Mouse (Mus musculus) hindbrain, postnatal 0 days (tissue): ENCODE results near the gene Olfr610. TPM values are rescaled to one million over a fixed set of nuclear protein-coding genes. Genes with fewer than 3 reads are reported as not detected.

Experiments used
- ATAC-seq: fragments of 200-750 bp; cut with Nextera tagmentation; 2 replicates; pipeline ENCODE4 v1.8.0; 2017; ENCODE audit warnings: mild to moderate bottlenecking, moderate TSS enrichment, moderate library complexity
- DNase-seq: peaks from one replicate; pipeline ENCODE4 v3.0.0-alpha.2; 2015; ENCODE audit warnings: low spot score
- H3K27ac ChIP-seq: fragments of 300-500 bp; sonication (generic); 2 replicates; pipeline ENCODE4 v1.5.1; 2014; ENCODE audit warnings: mild to moderate bottlenecking
- H3K27me3 ChIP-seq: fragments of 300-500 bp; sonication (generic); 2 replicates; pipeline ENCODE4 v1.6.1; 2014; ENCODE audit warnings: low read length, mixed read lengths; ENCODE audit not compliant: insufficient read depth
- H3K36me3 ChIP-seq: fragments of 300-500 bp; sonication (generic); 2 replicates; pipeline ENCODE4 v1.6.1; 2014; ENCODE audit warnings: low read length, mixed read lengths; ENCODE audit not compliant: insufficient read depth
- H3K4me1 ChIP-seq: fragments of 300-500 bp; sonication (generic); 2 replicates; pipeline ENCODE4 v1.6.1; 2014; ENCODE audit warnings: antibody characterized with exemption, low read length, mixed read lengths; ENCODE audit not compliant: insufficient read depth
- H3K4me2 ChIP-seq: fragments of 300-500 bp; sonication (generic); 2 replicates; pipeline ENCODE4 v1.6.1; 2014; ENCODE audit warnings: low read depth, mild to moderate bottlenecking, low read length, moderate library complexity, mixed read lengths
- H3K4me3 ChIP-seq: fragments of 300-500 bp; sonication (generic); 2 replicates; pipeline ENCODE4 v1.5.1; 2014; ENCODE audit warnings: low read length
- H3K9ac ChIP-seq: fragments of 300-500 bp; sonication (generic); replicated peaks from 2 replicates; pipeline ENCODE4 v1.6.1; 2014; ENCODE audit warnings: mild to moderate bottlenecking, low read length, moderate library complexity, mixed read lengths
- H3K9me3 ChIP-seq: fragments of 300-500 bp; sonication (generic); 2 replicates; pipeline ENCODE4 v1.6.1; 2016; ENCODE audit warnings: low read length, mixed read lengths
- CTCF ChIP-seq: IDR thresholded peaks from 2 replicates; pipeline ENCODE4 v1.5.1; 2016; ENCODE audit warnings: antibody characterized with exemption, control low read depth, low read depth
- WGBS: fragments of 180-500 bp; shearing (Covaris S2); extraction: QIAGEN DNeasy Blood & Tissue Kit; methylation state at CpG from one replicate; pipeline ENCODE4 v1.1.7; 2014; 5-methylcytosine and 5-hydroxymethylcytosine counted together
- polyA plus RNA-seq: library from polyadenylated mRNA; unstranded; fragments of >200 nt; fragmentation: Nextera tagmentation; extraction: Ambion mirVana; gene quantifications from 2 replicates; pipeline ENCODE4 v1.2.1, GENCODE M21; 2015
- total RNA-seq: library from RNA; depleted of rRNA; stranded (reverse); fragments of >200 nt; gene quantifications from 2 replicates; pipeline ENCODE4 v1.2.3, GENCODE M21; 2014; rRNA removed

The Olfr610 gene
- total and polyA plus RNA-seq, 2 experiments from 2014 or later = not detected

DNA sequence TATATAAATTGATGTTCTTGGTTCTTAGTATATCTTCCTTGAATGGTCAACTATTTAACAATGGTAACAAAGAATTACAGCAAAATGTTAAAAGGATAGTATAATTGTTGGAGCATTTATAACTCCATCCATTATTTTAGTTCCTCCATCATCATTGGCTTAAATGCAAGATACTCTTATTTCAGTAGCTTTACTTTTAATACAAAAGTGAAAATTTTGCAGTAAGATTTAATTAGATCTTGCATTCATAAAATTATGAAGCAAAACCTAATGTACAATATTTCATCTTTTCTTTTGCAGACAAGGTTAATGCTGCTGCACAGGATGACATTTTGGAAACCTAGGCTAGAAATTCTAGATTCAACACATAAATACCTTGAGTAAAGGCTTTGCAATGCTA is 42.3 kb downstream of the Olfr610 start, which contains the start of gene Olfr608:
Olfr608 (plus strand) TSS at position 301 of the 400 bp plus-strand sequence.
- H3K27ac ChIP-seq = no peak within 1 kb of the TSS
- H3K4me2 ChIP-seq = no peak within 1 kb of the TSS
- no peak for DNase-seq
- no peaks in the 10 kb centered on the region for H3K27me3 ChIP-seq
- H3K36me3 ChIP-seq = no peaks in the 10 kb centered on the region
- no peaks in the 10 kb centered on the region for H3K4me1 ChIP-seq
- no peak for ATAC-seq
- H3K9ac ChIP-seq = no peak within 1 kb of the TSS
- no peaks in the 10 kb centered on the region for H3K9me3 ChIP-seq
- TF ChIP-seq CTCF = no peak
- no peak within 1 kb of the TSS for H3K4me3 ChIP-seq

DNA sequence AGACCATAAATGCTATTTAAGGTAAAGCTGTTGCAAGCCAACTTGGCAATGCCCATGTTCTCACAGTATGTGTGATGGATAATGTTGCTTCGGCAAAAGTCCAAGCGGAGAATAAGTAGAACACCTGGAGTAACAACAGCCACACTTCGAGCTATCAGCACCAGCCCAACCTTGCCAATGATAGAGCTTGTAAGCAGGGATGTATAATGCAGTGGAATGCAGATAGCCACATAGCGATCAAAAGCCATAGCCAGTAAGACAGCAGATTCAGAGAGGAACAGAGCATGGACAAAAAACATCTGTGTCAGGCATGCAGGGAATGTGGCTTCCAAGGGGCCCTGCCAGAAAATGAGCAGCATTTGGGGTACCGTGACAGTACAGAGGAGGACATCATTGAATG is 51.3 kb downstream of the Olfr610 start:
- Histone ChIP-seq H3K27ac (no peak overlapping the region), H3K4me3 (no peak overlapping the region), H3K9me3 (no peaks in the 10 kb centered on the region), H3K27me3 (no peaks in the 10 kb centered on the region), H3K36me3 (no peaks in the 10 kb centered on the region), H3K4me2 (no peak overlapping the region), H3K4me1 (no peaks in the 10 kb centered on the region), H3K9ac (no peak overlapping the region)
- no peak for DNase-seq
- no peak for ATAC-seq
- no peak for TF ChIP-seq CTCF
- 87% methylated on average over 5 of the region's 5 CpGs for WGBS

Other genes with a start within 250 kb of the Olfr610 start
- gene Olfr596, start 206.5 kb downstream of the Olfr610 start, total RNA-seq = not detected in 2 replicates
- gene Olfr596, start 206.5 kb downstream of the Olfr610 start, polyA plus RNA-seq = not detected in 2 replicates
- not detected in 2 replicates for gene Olfr597, start 195.8 kb downstream of the Olfr610 start, total RNA-seq
- gene Olfr597, start 195.8 kb downstream of the Olfr610 start, polyA plus RNA-seq = not detected in 2 replicates
- gene Olfr598, start 188.6 kb downstream of the Olfr610 start, total RNA-seq = not detected in 2 replicates
- gene Olfr598, start 188.6 kb downstream of the Olfr610 start, polyA plus RNA-seq = not detected in 2 replicates
- not detected in 2 replicates for gene Olfr599, start 176.2 kb downstream of the Olfr610 start, total RNA-seq
- gene Olfr599, start 176.2 kb downstream of the Olfr610 start, polyA plus RNA-seq = not detected in 2 replicates
- gene Olfr600, start 162.5 kb downstream of the Olfr610 start, total RNA-seq = not detected in 2 replicates
- not detected in 2 replicates for gene Olfr600, start 162.5 kb downstream of the Olfr610 start, polyA plus RNA-seq
- not detected in 2 replicates for gene Olfr601, start 149.5 kb downstream of the Olfr610 start, total RNA-seq
- not detected in 2 replicates for gene Olfr601, start 149.5 kb downstream of the Olfr610 start, polyA plus RNA-seq
- gene Olfr603, start 125.9 kb downstream of the Olfr610 start, total RNA-seq = not detected in 2 replicates
- not detected in 2 replicates for gene Olfr603, start 125.9 kb downstream of the Olfr610 start, polyA plus RNA-seq
- not detected in 2 replicates for gene Usp17lc, start 97.0 kb downstream of the Olfr610 start, total RNA-seq
- gene Usp17lc, start 97.0 kb downstream of the Olfr610 start, polyA plus RNA-seq = not detected in 2 replicates
- not detected in 2 replicates for gene Olfr605, start 66.7 kb downstream of the Olfr610 start, total RNA-seq
- not detected in 2 replicates for gene Olfr605, start 66.7 kb downstream of the Olfr610 start, polyA plus RNA-seq
- not detected in 2 replicates for gene Olfr606, start 63.1 kb downstream of the Olfr610 start, total RNA-seq
- gene Olfr606, start 63.1 kb downstream of the Olfr610 start, polyA plus RNA-seq = not detected in 2 replicates
- gene Olfr607, start 48.0 kb downstream of the Olfr610 start, total RNA-seq = not detected in 2 replicates
- gene Olfr607, start 48.0 kb downstream of the Olfr610 start, polyA plus RNA-seq = not detected in 2 replicates
- not detected in 2 replicates for gene Olfr608, start 42.2 kb downstream of the Olfr610 start, total RNA-seq
- gene Olfr608, start 42.2 kb downstream of the Olfr610 start, polyA plus RNA-seq = not detected in 2 replicates
- not detected in 2 replicates for gene Olfr609, start 14.1 kb downstream of the Olfr610 start, total RNA-seq
- not detected in 2 replicates for gene Olfr609, start 14.1 kb downstream of the Olfr610 start, polyA plus RNA-seq
- gene Olfr611, start 8.7 kb upstream of the Olfr610 start, total RNA-seq = not detected in 2 replicates
- gene Olfr611, start 8.7 kb upstream of the Olfr610 start, polyA plus RNA-seq = not detected in 2 replicates
- gene Olfr612, start 30.6 kb upstream of the Olfr610 start, total RNA-seq = not detected in 2 replicates
- not detected in 2 replicates for gene Olfr612, start 30.6 kb upstream of the Olfr610 start, polyA plus RNA-seq
- gene Olfr613, start 36.0 kb upstream of the Olfr610 start, total RNA-seq = not detected in 2 replicates
- gene Olfr613, start 36.0 kb upstream of the Olfr610 start, polyA plus RNA-seq = not detected in 2 replicates
- gene Olfr615, start 44.0 kb upstream of the Olfr610 start, total RNA-seq = not detected in 2 replicates
- gene Olfr615, start 44.0 kb upstream of the Olfr610 start, polyA plus RNA-seq = not detected in 2 replicates
- gene Olfr616, start 57.0 kb upstream of the Olfr610 start, total RNA-seq = not detected in 2 replicates
- not detected in 2 replicates for gene Olfr616, start 57.0 kb upstream of the Olfr610 start, polyA plus RNA-seq
- not detected in 2 replicates for gene Olfr617, start 60.9 kb upstream of the Olfr610 start, total RNA-seq
- gene Olfr617, start 60.9 kb upstream of the Olfr610 start, polyA plus RNA-seq = not detected in 2 replicates
- 0.11 TPM in 1 of 2 replicates, not detected in the other for gene Olfr618, start 78.0 kb upstream of the Olfr610 start, total RNA-seq
- not detected in 2 replicates for gene Olfr618, start 78.0 kb upstream of the Olfr610 start, polyA plus RNA-seq
- gene Olfr619, start 88.5 kb upstream of the Olfr610 start, total RNA-seq = not detected in 2 replicates
- not detected in 2 replicates for gene Olfr619, start 88.5 kb upstream of the Olfr610 start, polyA plus RNA-seq
- not detected in 2 replicates for gene Olfr620, start 100.4 kb upstream of the Olfr610 start, total RNA-seq
- gene Olfr620, start 100.4 kb upstream of the Olfr610 start, polyA plus RNA-seq = not detected in 2 replicates
- gene Olfr622, start 130.6 kb upstream of the Olfr610 start, total RNA-seq = not detected in 2 replicates
- gene Olfr622, start 130.6 kb upstream of the Olfr610 start, polyA plus RNA-seq = not detected in 2 replicates
- not detected in 2 replicates for gene Olfr623, start 151.6 kb upstream of the Olfr610 start, total RNA-seq
- not detected in 2 replicates for gene Olfr623, start 151.6 kb upstream of the Olfr610 start, polyA plus RNA-seq
- gene Olfr624, start 159.1 kb upstream of the Olfr610 start, total RNA-seq = not detected in 2 replicates
- gene Olfr624, start 159.1 kb upstream of the Olfr610 start, polyA plus RNA-seq = 0.05 TPM in 1 of 2 replicates, not detected in the other
- gene Olfr625-ps1, start 170.6 kb upstream of the Olfr610 start, total RNA-seq = not detected in 2 replicates
- gene Olfr625-ps1, start 170.6 kb upstream of the Olfr610 start, polyA plus RNA-seq = not detected in 2 replicates
- gene Olfr243, start 202.5 kb upstream of the Olfr610 start, total RNA-seq = not detected in 2 replicates
- not detected in 2 replicates for gene Olfr243, start 202.5 kb upstream of the Olfr610 start, polyA plus RNA-seq
- gene Olfr628, start 218.3 kb upstream of the Olfr610 start, total RNA-seq = not detected in 2 replicates
- gene Olfr628, start 218.3 kb upstream of the Olfr610 start, polyA plus RNA-seq = not detected in 2 replicates
- gene Olfr629, start 232.8 kb upstream of the Olfr610 start, total RNA-seq = not detected in 2 replicates
- gene Olfr629, start 232.8 kb upstream of the Olfr610 start, polyA plus RNA-seq = not detected in 2 replicates
- gene Olfr630, start 245.2 kb upstream of the Olfr610 start, total RNA-seq = not detected in 2 replicates
- gene Olfr630, start 245.2 kb upstream of the Olfr610 start, polyA plus RNA-seq = not detected in 2 replicates